8 mouse cellular contexts compared by ENCODE assay signal in the genomic region with DNA sequence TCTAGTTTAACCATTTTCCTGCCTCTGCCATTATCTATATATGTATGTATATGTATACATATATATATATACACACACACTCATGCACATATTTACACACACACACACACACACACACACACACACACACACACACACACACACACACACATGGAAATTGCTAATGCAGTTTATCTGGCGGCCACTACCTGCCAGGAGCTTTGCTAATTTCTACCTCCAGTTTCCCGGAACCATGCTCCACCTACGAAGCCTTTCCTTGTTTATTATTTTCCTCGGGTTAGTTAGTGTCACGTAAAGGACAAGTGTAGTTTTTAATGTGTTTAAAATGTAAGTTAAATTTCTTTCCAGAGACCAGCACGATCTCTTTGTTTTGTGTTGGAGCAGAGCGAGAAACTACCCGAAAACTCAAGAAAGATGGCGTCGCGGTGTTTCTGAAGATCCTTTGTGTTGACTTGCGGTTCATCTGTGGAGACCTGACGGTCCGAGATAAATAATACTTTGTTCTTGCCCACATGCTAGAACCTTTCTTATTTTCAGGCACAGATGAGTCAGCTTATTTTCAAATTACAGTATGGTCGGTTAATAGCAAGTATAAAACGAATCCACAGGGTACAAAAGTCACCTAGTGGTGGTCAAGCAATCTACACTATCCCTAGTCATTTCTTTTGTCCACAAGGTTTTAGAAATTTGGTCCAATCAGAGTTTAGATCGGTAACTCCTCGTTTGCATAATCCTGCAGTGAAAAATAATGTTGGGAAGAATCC. TPM values are rescaled to one million over a fixed set of nuclear protein-coding genes. Genes with fewer than 3 reads are reported as not detected.
A peak's percentile ranks its signal among the peaks of the same experiment; 100 is the strongest.
DNase-seq lines count a peak whose midpoint lies in the region; ATAC-seq lines count a peak whose summit lies in the region.

No protein-coding gene starts in this region.

- DNase-seq in kidney, adult 9 months: no peak
- peak; percentile 67 for DNase-seq in CD4-positive, CD25-positive, alpha-beta regulatory T cell, adult 2 months (ENCODE audit: low read depth, low spot score)
- DNase-seq in brain, embryonic 18.5 days (ENCODE audit: low read depth, low spot score): peak; percentile 69
- DNase-seq in forelimb bud, embryonic 11.5 days (ENCODE audit: low read depth, low spot score): peak; percentile 80
- peak; percentile 51 for DNase-seq in kidney, postnatal 10 days
- no peak for DNase-seq in urinary bladder, adult 2 months (ENCODE audit: low spot score)

- no peaks in the 10 kb centered on the region for H3K36me3 ChIP-seq in kidney, embryonic 14.5 days (ENCODE audit: control insufficient read depth, insufficient read depth, low read length)
- H3K36me3 ChIP-seq in midbrain, embryonic 13.5 days: no peaks in the 10 kb centered on the region

- peak overlapping the region; percentile 99 for H3K27ac ChIP-seq in kidney, embryonic 14.5 days (ENCODE audit: low read depth, low read length)
- peak overlapping the region; percentile 98 for H3K27ac ChIP-seq in midbrain, embryonic 13.5 days

- H3K4me1 ChIP-seq in kidney, embryonic 14.5 days (ENCODE audit: control insufficient read depth, insufficient read depth, low read length): no peaks in the 10 kb centered on the region
- peaks cover 7% of the 10 kb centered on the region for H3K4me1 ChIP-seq in midbrain, embryonic 13.5 days (replicated peaks)

- WGBS in kidney, embryonic 14.5 days: 4% methylated on average over 18 of the region's 18 CpGs
- 3% methylated on average over 18 of the region's 18 CpGs for WGBS in midbrain, embryonic 13.5 days

- H3K9me3 ChIP-seq in kidney, embryonic 14.5 days (ENCODE audit: control insufficient read depth, low read length): no peaks in the 10 kb centered on the region
- no peaks in the 10 kb centered on the region for H3K9me3 ChIP-seq in midbrain, embryonic 13.5 days

- peak overlapping the region; percentile 61 for H3K9ac ChIP-seq in kidney, embryonic 14.5 days (ENCODE audit: low read depth, low read length)
- H3K9ac ChIP-seq in midbrain, embryonic 13.5 days (replicated peaks): peak overlapping the region; percentile 65

- H3K27me3 ChIP-seq in kidney, embryonic 14.5 days (ENCODE audit: control insufficient read depth, insufficient read depth, low read length): no peaks in the 10 kb centered on the region
- H3K27me3 ChIP-seq in midbrain, embryonic 13.5 days: no peaks in the 10 kb centered on the region

- H3K4me3 ChIP-seq in kidney, embryonic 14.5 days (ENCODE audit: low read length): peak overlapping the region; percentile 35
- peak overlapping the region; percentile 47 for H3K4me3 ChIP-seq in midbrain, embryonic 13.5 days (replicated peaks)

- H3K4me2 ChIP-seq in kidney, embryonic 14.5 days (replicated peaks; ENCODE audit: low read depth, low read length): peak overlapping the region; percentile 59
- H3K4me2 ChIP-seq in midbrain, embryonic 13.5 days (replicated peaks): peak overlapping the region; percentile 67

- ATAC-seq in kidney, embryonic 14.5 days (ENCODE audit: low FRiP score, low TSS enrichment): peak; percentile 80
- peak; percentile 59 for ATAC-seq in midbrain, embryonic 13.5 days

RNA-seq across cellular contexts. Expression of gene Hist1h3e, which starts 0.7 kb away (rescaled TPM):
- 11.4 and 15.4 TPM in 2 replicates for polyA plus RNA-seq in kidney, embryonic 14.5 days (2014; fragmentation: Nextera tagmentation; extraction: Ambion mirVana)
- 3.1 and 4.7 TPM in 2 replicates for polyA plus RNA-seq in midbrain, embryonic 13.5 days (2015; fragmentation: Nextera tagmentation; extraction: Ambion mirVana)
- 0.83 and 1.6 TPM in 2 replicates for polyA plus RNA-seq in urinary bladder, adult 2 months (2012; rRNA removed)

RNA-seq across cellular contexts. Expression of gene Hist1h2ae, which starts 8.1 kb away (rescaled TPM):
- polyA plus RNA-seq in kidney, embryonic 14.5 days (2014; fragmentation: Nextera tagmentation; extraction: Ambion mirVana): 114 and 155 TPM in 2 replicates
- polyA plus RNA-seq in midbrain, embryonic 13.5 days (2015; fragmentation: Nextera tagmentation; extraction: Ambion mirVana): 51.6 and 53.6 TPM in 2 replicates
- 0.15 and 0.53 TPM in 2 replicates for polyA plus RNA-seq in urinary bladder, adult 2 months (2012; rRNA removed)

RNA-seq across cellular contexts. Expression of gene Hist1h2bg, which starts 8.3 kb away (rescaled TPM):
- polyA plus RNA-seq in kidney, embryonic 14.5 days (2014; fragmentation: Nextera tagmentation; extraction: Ambion mirVana): 7.9 and 12.9 TPM in 2 replicates
- 4.1 and 7.5 TPM in 2 replicates for polyA plus RNA-seq in midbrain, embryonic 13.5 days (2015; fragmentation: Nextera tagmentation; extraction: Ambion mirVana)
- polyA plus RNA-seq in urinary bladder, adult 2 months (2012; rRNA removed): 7.4 and 9.9 TPM in 2 replicates

RNA-seq across cellular contexts. Expression of gene Hist1h1d, which starts 9.8 kb away (rescaled TPM):
- polyA plus RNA-seq in kidney, embryonic 14.5 days (2014; fragmentation: Nextera tagmentation; extraction: Ambion mirVana): 0.70 and 1.2 TPM in 2 replicates
- 0.23 and 0.24 TPM in 2 replicates for polyA plus RNA-seq in midbrain, embryonic 13.5 days (2015; fragmentation: Nextera tagmentation; extraction: Ambion mirVana)
- 0.62 and 0.90 TPM in 2 replicates for polyA plus RNA-seq in urinary bladder, adult 2 months (2012; rRNA removed)

RNA-seq across cellular contexts. Expression of gene Hist1h2bf, which starts 11.1 kb away (rescaled TPM):
- 6.7 and 10.8 TPM in 2 replicates for polyA plus RNA-seq in kidney, embryonic 14.5 days (2014; fragmentation: Nextera tagmentation; extraction: Ambion mirVana)
- 3.3 and 4.5 TPM in 2 replicates for polyA plus RNA-seq in midbrain, embryonic 13.5 days (2015; fragmentation: Nextera tagmentation; extraction: Ambion mirVana)
- 0.75 TPM in 1 of 2 replicates, not detected in the other for polyA plus RNA-seq in urinary bladder, adult 2 months (2012; rRNA removed)

Comparison
In these comparisons a context has a peak if more than half of its experiments do, and no peak if none do; other contexts are left out.
1. DNase-seq: peak in CD4-positive, CD25-positive, alpha-beta regulatory T cell, adult 2 months (single experiment), brain, embryonic 18.5 days (single experiment), forelimb bud, embryonic 11.5 days (single experiment) and kidney, postnatal 10 days (single experiment); none in kidney, adult 9 months (single experiment) and urinary bladder, adult 2 months (single experiment).
2. RNA of gene Hist1h2ae, which starts 8.1 kb away (polyA plus RNA-seq): 114 to 155 TPM in kidney, embryonic 14.5 days and 51.6 to 53.6 TPM in midbrain, embryonic 13.5 days; 0.15 to 0.53 TPM in urinary bladder, adult 2 months; every median in the first group is over 10 times any median in the second.